Mouse (Mus musculus) testis, adult 2 months (tissue): Measurements from ENCODE around the gene Ercc6l2.

Experiments used
- CTCF ChIP-seq: fragments of 200-500 bp; IDR thresholded peaks from 2 replicates; pipeline ENCODE4 v1.5.1; 2012; ENCODE audit warnings: low read depth, mild to moderate bottlenecking, inconsistent platforms, low read length, moderate library complexity; ENCODE audit not compliant: control insufficient read depth, insufficient read depth, insufficient replicate concordance
- POLR2A ChIP-seq: fragments of 200-500 bp; IDR thresholded peaks from 2 replicates; pipeline ENCODE4 v1.6.1; 2012; ENCODE audit warnings: low read depth, mild to moderate bottlenecking, inconsistent platforms, low read length, moderate library complexity; ENCODE audit not compliant: control insufficient read depth

DNA sequence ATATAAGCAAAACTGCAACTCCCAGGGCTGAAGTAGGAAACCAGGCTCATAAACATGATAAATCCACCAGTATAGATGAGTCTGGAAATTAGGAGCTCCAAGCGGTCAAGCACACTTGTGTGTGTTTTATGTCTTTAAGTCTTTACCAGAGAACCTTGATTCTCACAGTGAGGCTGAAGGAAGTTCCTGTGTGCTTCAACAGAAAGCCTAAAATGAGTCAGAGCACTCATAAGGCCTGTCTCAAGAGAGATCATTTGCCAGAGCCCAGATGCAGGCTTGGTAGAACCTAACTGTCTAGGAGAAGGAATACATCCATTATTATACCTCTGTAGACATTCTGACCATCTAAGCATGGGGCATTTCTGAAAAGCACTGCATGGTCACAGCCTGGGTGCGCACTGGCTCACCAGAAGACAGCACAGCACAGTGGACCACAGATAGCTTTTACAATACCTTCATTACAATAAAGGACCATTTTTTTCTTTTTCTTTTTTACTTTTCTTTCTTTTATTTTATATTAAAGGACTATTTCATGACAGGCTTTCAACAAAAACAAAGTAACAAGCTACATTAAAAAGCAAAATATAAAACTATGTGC lies 22.7 kb upstream of the Ercc6l2 start:
- TF ChIP-seq CTCF (no peak), POLR2A (no peak)
